Mouse (Mus musculus) embryonic facial prominence, embryonic 11.5 days (tissue): ENCODE data around the gene Ascc1. TPM values are rescaled to one million over a fixed set of nuclear protein-coding genes. Genes with fewer than 3 reads are reported as not detected.

Experiments used
- ATAC-seq: fragments of 200-750 bp; cut with Nextera tagmentation; replicated peaks from 2 replicates; pipeline ENCODE4 v1.8.0; 2017; ENCODE audit warnings: low read depth; ENCODE audit not compliant: insufficient number of reproducible peaks, low FRiP score, low TSS enrichment
- DNase-seq: peaks from one replicate; pipeline ENCODE4 v3.0.0-alpha.2; 2015; ENCODE audit warnings: low spot score
- H3K27ac ChIP-seq: fragments of 300-500 bp; sonication (generic); replicated peaks from 2 replicates; pipeline ENCODE4 v1.5.1; 2014; ENCODE audit warnings: mild to moderate bottlenecking, low read depth, low read length, control low read depth
- H3K27me3 ChIP-seq: fragments of 300-500 bp; sonication (generic); 2 replicates; pipeline ENCODE4 v1.6.1; 2014; ENCODE audit warnings: mild to moderate bottlenecking, low read length, moderate library complexity, mixed read lengths; ENCODE audit not compliant: control insufficient read depth, insufficient read depth
- H3K36me3 ChIP-seq: fragments of 300-500 bp; sonication (generic); replicated peaks from 2 replicates; pipeline ENCODE4 v1.6.1; 2014; ENCODE audit warnings: low read depth, mild to moderate bottlenecking, low read length, moderate library complexity, mixed read lengths; ENCODE audit not compliant: control insufficient read depth, insufficient read depth
- H3K4me1 ChIP-seq: fragments of 300-500 bp; sonication (generic); 2 replicates; pipeline ENCODE4 v1.6.1; 2014; ENCODE audit warnings: low read length, mixed read lengths; ENCODE audit not compliant: control insufficient read depth, insufficient read depth
- H3K4me2 ChIP-seq: fragments of 300-500 bp; sonication (generic); 2 replicates; pipeline ENCODE4 v1.6.1; 2014; ENCODE audit warnings: low read depth, mild to moderate bottlenecking, control low read depth, low read length, moderate library complexity
- H3K4me3 ChIP-seq: fragments of 300-500 bp; sonication (generic); 2 replicates; pipeline ENCODE4 v1.5.1; 2014; ENCODE audit warnings: low read depth, low read length, control low read depth
- H3K9ac ChIP-seq: fragments of 300-500 bp; sonication (generic); replicated peaks from 2 replicates; pipeline ENCODE4 v1.6.1; 2014; ENCODE audit warnings: mild to moderate bottlenecking, control low read depth, low read length
- H3K9me3 ChIP-seq: fragments of 300-500 bp; sonication (generic); replicated peaks from 2 replicates; pipeline ENCODE4 v1.6.1; 2016; ENCODE audit warnings: mild to moderate bottlenecking, low read length, inconsistent platforms, mixed read lengths; ENCODE audit not compliant: control insufficient read depth
- WGBS: fragments of 180-500 bp; shearing (Covaris S2); extraction: QIAGEN DNeasy Blood & Tissue Kit; methylation state at CpG from one replicate; pipeline ENCODE4 v1.1.7; 2014; 5-methylcytosine and 5-hydroxymethylcytosine counted together
- polyA plus RNA-seq: library from polyadenylated mRNA; unstranded; fragments of >200 nt; fragmentation: Nextera tagmentation; extraction: Ambion mirVana; gene quantifications from 2 replicates; pipeline ENCODE4 v1.2.1, GENCODE M21; 2014

Gene Ascc1
- polyA plus RNA-seq, 1 experiment from 2014 or later = 48.7 TPM

GRCm38 (mm10) chr10:59971813-59972212 lies 30.8 kb upstream of the Ascc1 start:
- WGBS = 90% methylated on average over 8 of the region's 8 CpGs
- H3K9ac ChIP-seq = no peak overlapping the region
- no peak for ATAC-seq

GRCm38 (mm10) chr10:59972534-59972933 lies 30.1 kb upstream of the Ascc1 start:
- Histone ChIP-seq H3K9me3 (no peaks in the 10 kb centered on the region), H3K4me2 (no peak overlapping the region), H3K4me1 (peaks cover 4% of the 10 kb centered on the region), H3K27ac (no peak overlapping the region), H3K9ac (no peak overlapping the region), H3K4me3 (no peak overlapping the region), H3K27me3 (no peaks in the 10 kb centered on the region), H3K36me3 (no peaks in the 10 kb centered on the region)
- DNase-seq (no peak), ATAC-seq (no peak)
- 82% methylated on average over 2 of the region's 2 CpGs for WGBS

More at GRCm38 (mm10) chr10:59971813-59972212, 30.8 kb upstream of the Ascc1 start:
- DNase-seq = no peak
- Histone ChIP-seq H3K4me1 (peaks cover 4% of the 10 kb centered on the region), H3K9me3 (no peaks in the 10 kb centered on the region), H3K27me3 (no peaks in the 10 kb centered on the region), H3K36me3 (no peaks in the 10 kb centered on the region), H3K4me3 (no peak overlapping the region), H3K27ac (no peak overlapping the region), H3K4me2 (no peak overlapping the region)

- no peaks in the 10 kb centered on the region for H3K36me3 ChIP-seq
- H3K4me1 ChIP-seq = peaks cover 4% of the 10 kb centered on the region
- H3K9ac ChIP-seq = no peak overlapping the region
- 79% methylated on average over 6 of the region's 6 CpGs for WGBS
- no peaks in the 10 kb centered on the region for H3K9me3 ChIP-seq
- no peak for ATAC-seq
- H3K4me3 ChIP-seq = no peak overlapping the region
- H3K27me3 ChIP-seq = no peaks in the 10 kb centered on the region
- no peak for DNase-seq
- no peak overlapping the region for H3K4me2 ChIP-seq
- H3K27ac ChIP-seq = no peak overlapping the region
Measured at GRCm38 (mm10) chr10:59972999-59973398, 29.6 kb upstream of the Ascc1 start.

- Histone ChIP-seq H3K9me3 (no peaks in the 10 kb centered on the region), H3K4me1 (peaks cover 4% of the 10 kb centered on the region), H3K27me3 (no peaks in the 10 kb centered on the region), H3K36me3 (no peaks in the 10 kb centered on the region), H3K4me3 (no peak overlapping the region), H3K9ac (no peak overlapping the region), H3K4me2 (no peak overlapping the region), H3K27ac (no peak overlapping the region)
- DNase-seq (no peak), ATAC-seq (no peak)
- 83% methylated on average over 4 of the region's 4 CpGs for WGBS
Measured at GRCm38 (mm10) chr10:59973400-59973799, 29.2 kb upstream of the Ascc1 start.

- Histone ChIP-seq H3K9me3 (no peaks in the 10 kb centered on the region), H3K9ac (peak overlapping the region; percentile 34), H3K4me3 (no peak overlapping the region), H3K4me1 (peaks cover 4% of the 10 kb centered on the region), H3K27ac (peak overlapping the region; percentile 44; the same call in 1 of the 2 replicates), H3K36me3 (no peaks in the 10 kb centered on the region), H3K27me3 (no peaks in the 10 kb centered on the region), H3K4me2 (peak overlapping the region; percentile 14; the same call in 1 of the 2 replicates)
- ATAC-seq (0 out of 2 replicates have a peak, but pooled peaks have one; percentile 6), DNase-seq (peak; percentile 67)
- WGBS = 10% methylated on average over 6 of the region's 6 CpGs
Measured at GRCm38 (mm10) chr10:59974191-59974664, 28.4 kb upstream of the Ascc1 start.

GRCm38 (mm10) chr10:59974786-59975185 lies 27.8 kb upstream of the Ascc1 start:
- peak overlapping the region; percentile 14; the same call in 1 of the 2 replicates for H3K4me2 ChIP-seq
- ATAC-seq (no peak), DNase-seq (no peak)
- no peak overlapping the region for H3K4me3 ChIP-seq
- peaks cover 4% of the 10 kb centered on the region for H3K4me1 ChIP-seq
- no peaks in the 10 kb centered on the region for H3K9me3 ChIP-seq
- H3K36me3 ChIP-seq = no peaks in the 10 kb centered on the region
- H3K27me3 ChIP-seq = no peaks in the 10 kb centered on the region
- H3K27ac ChIP-seq = no peak overlapping the region; the same call in 1 of the 2 replicates
- 63% methylated on average over 3 of the region's 3 CpGs for WGBS
- no peak overlapping the region; the same call in 1 of the 2 replicates for H3K9ac ChIP-seq

- Histone ChIP-seq H3K4me1 (no peaks in the 10 kb centered on the region; the same call in 1 of the 2 replicates), H3K27ac (no peak overlapping the region), H3K9ac (no peak overlapping the region), H3K27me3 (no peaks in the 10 kb centered on the region), H3K36me3 (no peaks in the 10 kb centered on the region), H3K4me2 (no peak overlapping the region), H3K4me3 (no peak overlapping the region), H3K9me3 (no peaks in the 10 kb centered on the region)
- DNase-seq (no peak), ATAC-seq (no peak)
- WGBS = 53% methylated on average over 2 of the region's 4 CpGs
Measured at GRCm38 (mm10) chr10:59977141-59977540, 25.5 kb upstream of the Ascc1 start.

- 91% methylated on average over 5 of the region's 5 CpGs for WGBS
- Histone ChIP-seq H3K9ac (no peak overlapping the region), H3K4me3 (no peak overlapping the region), H3K36me3 (no peaks in the 10 kb centered on the region), H3K4me1 (no peaks in the 10 kb centered on the region; the same call in 1 of the 2 replicates), H3K27ac (no peak overlapping the region), H3K9me3 (no peaks in the 10 kb centered on the region), H3K27me3 (no peaks in the 10 kb centered on the region), H3K4me2 (no peak overlapping the region)
- DNase-seq (no peak), ATAC-seq (no peak)
Measured at GRCm38 (mm10) chr10:59977715-59978343, 24.8 kb upstream of the Ascc1 start.
